Mouse (Mus musculus): ENCODE measurements around the gene Hes5.

DNA sequence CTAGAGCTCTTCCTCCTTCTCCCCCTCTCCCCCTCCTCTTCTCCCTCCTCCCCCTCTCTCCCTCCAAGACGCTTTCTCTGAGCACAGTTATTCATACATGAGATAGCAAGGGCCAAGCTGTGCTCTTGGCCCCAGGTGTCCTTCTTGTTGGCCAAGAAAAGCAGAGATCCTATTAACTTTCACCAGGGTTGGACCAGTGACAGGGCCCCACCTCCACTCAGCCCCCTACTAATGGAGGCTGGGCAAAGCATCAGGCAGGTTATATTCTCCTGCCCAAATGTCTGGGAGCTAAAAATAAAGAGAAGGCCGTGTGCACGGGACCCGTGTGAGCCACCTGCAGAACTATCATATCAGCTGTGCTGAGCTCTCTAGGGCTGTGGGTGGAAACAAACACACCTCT lies 34.2 kb downstream of the Hes5 start:
- TF ChIP-seq EP300 (IDR thresholded peaks at IDR 0.05; ENCODE audit: low read depth) (no peak), CTCF (IDR thresholded peaks at IDR 0.05; ENCODE audit: low read depth) (no peak)
